Mouse (Mus musculus) brown adipose tissue, adult 24 weeks (tissue): Measurements from ENCODE around the gene Ino80. TPM values are rescaled to one million over a fixed set of nuclear protein-coding genes. Genes with fewer than 3 reads are reported as not detected.

Experiments used
- H3K27ac ChIP-seq: fragments of 200-500 bp; replicated peaks from 2 replicates; pipeline ENCODE4 v1.5.1; 2012; ENCODE audit warnings: low read depth, mild to moderate bottlenecking, low read length
- H3K4me1 ChIP-seq: fragments of 200-500 bp; 2 replicates; pipeline ENCODE4 v1.6.1; 2012; ENCODE audit warnings: low read length, mixed read lengths; ENCODE audit not compliant: control insufficient read depth, insufficient read depth, insufficient read length
- H3K4me3 ChIP-seq: fragments of 200-500 bp; 2 replicates; pipeline ENCODE4 v1.5.1; 2012; ENCODE audit warnings: low read depth, mild to moderate bottlenecking, low read length, moderate library complexity; ENCODE audit not compliant: insufficient read depth
- polyA plus RNA-seq: library from polyadenylated mRNA; stranded (reverse); fragments of >200 nt; gene quantifications from 2 replicates; pipeline ENCODE4 v1.2.4, GENCODE M21; 2012; ENCODE audit not compliant: missing spikeins, insufficient read depth, insufficient read length

Gene Ino80
- polyA plus RNA-seq, 1 experiment: 5.4 TPM

DNA sequence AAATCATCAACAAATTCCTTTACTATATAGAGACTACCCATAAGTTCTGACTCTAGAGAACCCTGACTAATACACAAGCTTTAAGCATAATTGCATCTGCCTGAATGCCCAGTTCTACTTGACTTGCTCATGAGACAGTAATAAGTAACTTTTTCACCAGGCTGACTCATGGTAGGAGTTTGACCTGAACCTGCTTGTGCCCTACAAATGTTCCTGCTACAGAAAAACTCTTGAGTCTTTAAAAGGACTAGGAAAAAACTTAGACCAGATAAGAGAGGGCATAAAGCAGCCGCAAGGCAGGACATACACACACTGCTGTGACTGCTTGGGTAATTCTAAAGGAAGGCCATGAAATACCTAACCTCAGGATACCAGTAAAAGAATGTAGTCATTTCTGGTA lies 4.8 kb upstream of the Ino80 start:
- H3K27ac ChIP-seq: no peak overlapping the region
- no peaks in the 10 kb centered on the region for H3K4me1 ChIP-seq
- no peak overlapping the region for H3K4me3 ChIP-seq

GRCm38 (mm10) chr2:119478397-119478749 lies 886 bp upstream of the Ino80 start:
- H3K4me1 ChIP-seq: no peaks in the 10 kb centered on the region
- H3K27ac ChIP-seq: peak overlapping the region; percentile 66
- peak overlapping the region; percentile 87 for H3K4me3 ChIP-seq

- Histone ChIP-seq H3K4me1 (no peaks in the 10 kb centered on the region), H3K4me3 (peak overlapping the region; percentile 98), H3K27ac (peak overlapping the region; percentile 96)
Measured at GRCm38 (mm10) chr2:119476621-119477391, 681 bp downstream of the Ino80 start.

- peak overlapping the region; percentile 96; the same call in 1 of the 2 replicates for H3K27ac ChIP-seq
Measured at GRCm38 (mm10) chr2:119476166-119476565, 1.3 kb downstream of the Ino80 start.

DNA sequence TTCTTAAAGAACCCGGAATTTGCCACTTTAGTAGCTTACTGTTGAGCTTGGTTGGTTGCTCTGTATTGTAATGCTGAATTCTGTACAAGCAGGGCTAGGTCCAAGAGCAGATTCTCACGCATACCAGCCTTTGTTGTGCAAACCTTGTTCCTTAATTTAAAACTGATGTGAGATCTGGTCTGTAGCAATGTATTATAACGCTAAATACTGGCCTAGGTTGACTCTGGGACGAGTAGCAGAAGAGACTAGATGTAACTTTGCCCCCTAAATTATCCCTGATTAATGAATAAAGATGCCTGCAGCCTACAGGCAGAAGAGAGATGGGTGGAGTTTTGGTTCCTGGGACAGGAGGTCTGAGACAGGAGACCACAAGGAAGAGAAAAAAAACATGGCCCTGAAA lies 13.5 kb downstream of the Ino80 start:
- Histone ChIP-seq H3K27ac (no peak overlapping the region), H3K4me3 (no peak overlapping the region), H3K4me1 (no peaks in the 10 kb centered on the region)

More at GRCm38 (mm10) chr2:119476166-119476565, 1.3 kb downstream of the Ino80 start:
- Histone ChIP-seq H3K4me3 (peak overlapping the region; percentile 98), H3K4me1 (no peaks in the 10 kb centered on the region)

DNA sequence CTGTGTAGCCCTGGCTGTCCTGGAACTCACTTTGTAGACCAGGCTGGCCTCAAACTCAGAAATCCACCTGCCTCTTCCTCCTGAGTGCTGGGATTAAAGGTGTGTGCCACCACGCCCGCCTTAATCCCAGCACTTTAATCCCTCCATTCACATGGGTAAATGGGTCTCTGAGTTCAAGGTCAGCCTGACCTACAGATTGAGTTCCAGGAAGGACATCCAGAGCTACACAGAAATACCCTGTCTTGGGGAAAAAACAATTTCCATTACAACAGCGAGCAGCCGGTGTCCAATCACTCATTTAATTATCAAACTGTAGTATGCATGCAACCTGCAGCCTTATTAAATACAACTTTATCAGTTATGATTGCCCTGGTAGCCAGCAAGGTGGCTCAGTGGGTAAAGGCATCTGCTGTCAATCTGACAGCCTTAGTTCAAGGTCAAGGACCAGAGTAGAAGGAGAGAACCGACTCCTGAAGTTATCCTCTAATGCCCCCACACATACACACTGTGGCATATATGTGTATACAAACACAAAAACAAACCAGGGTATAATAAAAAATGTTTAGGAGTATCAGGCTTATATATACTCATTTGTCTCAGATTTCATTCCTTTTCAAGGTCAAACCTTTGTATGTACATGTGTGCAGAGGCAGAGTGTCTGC lies 14.2 kb downstream of the Ino80 start:
- H3K4me3 ChIP-seq: no peak overlapping the region
- no peak overlapping the region for H3K27ac ChIP-seq
- no peaks in the 10 kb centered on the region for H3K4me1 ChIP-seq

DNA sequence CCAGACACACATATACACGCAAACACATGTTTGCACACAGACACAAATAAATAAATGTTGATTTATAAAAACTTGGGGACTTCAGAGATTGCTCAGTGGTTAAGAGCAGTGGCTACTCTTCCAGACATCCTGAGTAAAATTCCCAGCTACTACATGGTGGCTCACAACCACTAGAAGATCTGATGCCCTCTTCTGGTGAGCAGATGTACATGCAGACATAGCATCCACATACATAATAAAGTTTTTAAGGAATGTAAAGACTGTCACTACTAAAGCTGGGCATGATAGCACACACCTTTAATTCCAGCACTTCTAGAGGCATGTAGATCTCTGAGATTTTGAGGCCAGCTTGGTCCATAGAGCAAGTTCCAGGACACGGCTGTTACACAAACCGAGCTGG lies 16.5 kb downstream of the Ino80 start:
- Histone ChIP-seq H3K27ac (no peak overlapping the region), H3K4me1 (no peaks in the 10 kb centered on the region), H3K4me3 (no peak overlapping the region)

GRCm38 (mm10) chr2:119454558-119454957 lies 22.9 kb downstream of the Ino80 start:
- Histone ChIP-seq H3K27ac (no peak overlapping the region), H3K4me1 (no peaks in the 10 kb centered on the region), H3K4me3 (no peak overlapping the region)

DNA sequence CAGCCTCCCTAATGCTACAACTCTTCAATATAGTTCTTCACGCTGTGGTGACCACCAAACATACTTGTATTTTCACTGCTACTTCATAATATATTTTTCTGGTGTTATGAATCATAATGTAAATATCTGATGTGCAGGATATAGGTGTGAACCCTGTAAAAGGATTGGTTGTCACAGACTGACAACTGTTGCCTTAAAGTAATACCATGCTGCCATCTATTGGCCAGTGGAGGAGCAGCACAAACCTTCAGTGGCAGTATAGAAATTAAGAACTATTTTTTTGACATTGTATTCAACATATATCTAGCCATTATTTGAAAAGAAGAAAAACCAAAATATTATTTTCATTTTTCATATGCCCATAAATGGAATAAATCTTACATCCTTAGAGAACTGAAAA lies 40.5 kb downstream of the Ino80 start:
- H3K27ac ChIP-seq: no peak overlapping the region
- H3K4me1 ChIP-seq: no peaks in the 10 kb centered on the region
- no peak overlapping the region for H3K4me3 ChIP-seq

DNA sequence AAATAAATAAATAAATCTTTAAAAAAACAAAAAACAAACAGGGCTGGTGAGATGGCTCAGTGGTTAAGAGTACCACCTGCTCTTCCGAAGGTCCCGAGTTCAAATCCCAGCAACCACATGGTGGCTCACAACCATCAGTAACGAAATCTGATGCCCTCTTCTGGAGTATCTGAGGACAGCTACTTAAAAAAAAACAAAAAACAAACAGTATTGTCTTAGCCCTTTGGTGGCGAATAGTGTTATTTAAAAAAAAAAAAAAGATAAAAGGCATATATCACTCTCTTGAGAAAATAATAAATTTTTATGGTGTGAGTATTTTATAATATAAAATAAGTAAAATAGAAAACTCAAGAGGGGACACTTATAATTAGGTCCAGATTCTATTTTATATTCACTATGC lies 41.0 kb downstream of the Ino80 start:
- no peak overlapping the region for H3K4me3 ChIP-seq
- no peaks in the 10 kb centered on the region for H3K4me1 ChIP-seq
- H3K27ac ChIP-seq: no peak overlapping the region

DNA sequence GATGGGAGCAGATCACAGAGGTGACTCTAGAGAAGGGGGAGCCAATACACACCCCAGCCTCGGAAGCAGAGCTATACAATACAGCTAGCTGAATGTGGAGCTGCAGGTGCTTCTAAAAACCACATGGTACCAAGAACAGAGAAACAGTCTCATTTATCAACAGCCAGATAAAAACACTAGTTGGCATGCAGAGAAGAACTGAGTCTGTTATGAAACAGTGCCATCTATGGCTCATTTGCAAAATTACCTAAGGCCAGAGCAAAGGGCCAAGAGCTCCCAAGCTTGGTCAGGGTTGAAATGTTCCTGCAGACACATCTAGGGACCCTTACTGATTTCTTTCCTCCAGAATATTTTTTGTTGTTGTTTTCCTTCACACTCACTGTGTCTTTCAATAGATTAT lies 63.7 kb downstream of the Ino80 start:
- no peak overlapping the region for H3K4me3 ChIP-seq
- H3K27ac ChIP-seq: no peak overlapping the region
- peaks cover 4% of the 10 kb centered on the region; the same call in 1 of the 2 replicates for H3K4me1 ChIP-seq

DNA sequence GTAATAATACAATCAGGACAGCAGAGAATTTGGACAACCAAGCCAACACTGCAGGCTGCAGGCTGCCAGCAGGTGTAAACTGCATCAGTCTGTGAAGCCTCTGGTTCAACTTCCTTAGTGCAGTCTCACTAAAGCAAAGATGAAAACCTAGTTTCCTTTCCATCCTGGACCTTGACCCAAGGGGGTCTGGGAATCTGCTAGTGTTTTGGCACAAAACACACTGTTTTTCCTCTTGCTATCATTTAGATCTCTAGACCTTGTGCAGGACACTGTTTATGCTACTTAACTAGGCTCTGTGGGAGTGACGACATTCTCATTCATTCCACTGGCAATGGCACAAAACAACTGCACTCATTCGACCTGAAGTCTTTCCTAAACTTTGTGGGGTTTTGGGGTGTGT lies 65.8 kb downstream of the Ino80 start:
- H3K4me3 ChIP-seq: no peak overlapping the region
- H3K27ac ChIP-seq: no peak overlapping the region
- peaks cover 7% of the 10 kb centered on the region; the same call in 1 of the 2 replicates for H3K4me1 ChIP-seq

- Histone ChIP-seq H3K4me3 (no peak overlapping the region), H3K4me1 (peaks cover 7% of the 10 kb centered on the region; the same call in 1 of the 2 replicates), H3K27ac (peak overlapping the region; percentile 61)
Measured at GRCm38 (mm10) chr2:119411016-119411415, 66.5 kb downstream of the Ino80 start.

GRCm38 (mm10) chr2:119408733-119409132 lies 68.8 kb downstream of the Ino80 start:
- Histone ChIP-seq H3K27ac (peak overlapping the region; percentile 45), H3K4me1 (peaks cover 7% of the 10 kb centered on the region; the same call in 1 of the 2 replicates), H3K4me3 (no peak overlapping the region)

GRCm38 (mm10) chr2:119408278-119408677 lies 69.2 kb downstream of the Ino80 start:
- H3K4me3 ChIP-seq: no peak overlapping the region
- peaks cover 7% of the 10 kb centered on the region; the same call in 1 of the 2 replicates for H3K4me1 ChIP-seq
- H3K27ac ChIP-seq: peak overlapping the region; percentile 45

DNA sequence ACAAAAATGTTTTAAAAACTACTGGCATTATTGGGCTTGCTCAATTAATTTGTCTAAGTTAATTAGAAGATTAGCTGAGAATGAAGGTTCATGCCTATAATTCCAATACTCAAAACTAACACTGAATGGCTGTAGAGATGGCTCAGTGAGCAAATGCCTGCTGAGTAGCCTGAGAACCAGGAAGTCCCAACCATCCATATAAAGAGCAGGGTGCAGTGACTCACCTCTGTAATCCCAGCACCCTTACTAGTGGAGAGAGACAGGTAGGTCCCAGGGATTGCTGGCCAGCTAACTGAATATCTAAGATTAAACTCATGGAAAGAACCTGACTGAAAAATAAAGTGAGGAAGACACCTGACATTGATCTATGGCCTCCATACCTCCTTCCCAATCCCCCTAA lies 78.2 kb downstream of the Ino80 start:
- no peak overlapping the region for H3K4me3 ChIP-seq
- no peaks in the 10 kb centered on the region for H3K4me1 ChIP-seq
- H3K27ac ChIP-seq: no peak overlapping the region
